Mouse (Mus musculus) stomach, embryonic 14.5 days (tissue): ENCODE measurements at regions not wholly inside any gene's neighbourhood (a gene's known extent, or its start where the extent isn't known, plus 50 kb on each side); places are given as distances from the start of the nearest gene placed in this dataset.

Experiments
- ATAC-seq: fragments of 200-750 bp; cut with Nextera tagmentation; 2 replicates; pipeline ENCODE4 v1.8.0; 2017; ENCODE audit warnings: low read depth, moderate TSS enrichment; ENCODE audit not compliant: insufficient number of reproducible peaks, insufficient read depth, low FRiP score
- H3K27ac ChIP-seq: fragments of 300-500 bp; sonication (generic); 2 replicates; pipeline ENCODE4 v1.5.1; 2014; ENCODE audit warnings: mild to moderate bottlenecking, low read length, moderate library complexity, mixed read lengths
- H3K27me3 ChIP-seq: fragments of 300-500 bp; sonication (generic); 2 replicates; pipeline ENCODE4 v1.6.1; 2014; ENCODE audit warnings: low read length, control low read depth, mixed read lengths; ENCODE audit not compliant: control insufficient read depth, insufficient read depth
- H3K36me3 ChIP-seq: fragments of 300-500 bp; sonication (generic); 2 replicates; pipeline ENCODE4 v1.6.1; 2014; ENCODE audit warnings: mild to moderate bottlenecking, control low read depth, low read length, moderate library complexity, mixed read lengths; ENCODE audit not compliant: control insufficient read depth, insufficient read depth
- H3K4me1 ChIP-seq: fragments of 300-500 bp; sonication (generic); 2 replicates; pipeline ENCODE4 v1.6.1; 2014; ENCODE audit warnings: low read length, control low read depth, mixed read lengths; ENCODE audit not compliant: control insufficient read depth, insufficient read depth
- H3K4me2 ChIP-seq: fragments of 300-500 bp; sonication (generic); replicated peaks from 2 replicates; pipeline ENCODE4 v1.6.1; 2014; ENCODE audit warnings: low read depth, low read length, control low read depth
- H3K4me3 ChIP-seq: fragments of 300-500 bp; sonication (generic); 2 replicates; pipeline ENCODE4 v1.5.1; 2014; ENCODE audit warnings: low read depth, low read length, control low read depth
- H3K9ac ChIP-seq: fragments of 300-500 bp; sonication (generic); replicated peaks from 2 replicates; pipeline ENCODE4 v1.6.1; 2014; ENCODE audit warnings: low read depth, mild to moderate bottlenecking, control low read depth, low read length, moderate library complexity, mixed read lengths
- H3K9me3 ChIP-seq: fragments of 300-500 bp; sonication (generic); 2 replicates; pipeline ENCODE4 v1.6.1; 2016; ENCODE audit warnings: low read depth, low read length, control low read depth; ENCODE audit not compliant: control insufficient read depth
- WGBS: fragments of 180-500 bp; shearing (Covaris S2); extraction: QIAGEN DNeasy Blood & Tissue Kit; methylation state at CpG from one replicate; pipeline ENCODE4 v1.1.7; 2014; 5-methylcytosine and 5-hydroxymethylcytosine counted together

DNA sequence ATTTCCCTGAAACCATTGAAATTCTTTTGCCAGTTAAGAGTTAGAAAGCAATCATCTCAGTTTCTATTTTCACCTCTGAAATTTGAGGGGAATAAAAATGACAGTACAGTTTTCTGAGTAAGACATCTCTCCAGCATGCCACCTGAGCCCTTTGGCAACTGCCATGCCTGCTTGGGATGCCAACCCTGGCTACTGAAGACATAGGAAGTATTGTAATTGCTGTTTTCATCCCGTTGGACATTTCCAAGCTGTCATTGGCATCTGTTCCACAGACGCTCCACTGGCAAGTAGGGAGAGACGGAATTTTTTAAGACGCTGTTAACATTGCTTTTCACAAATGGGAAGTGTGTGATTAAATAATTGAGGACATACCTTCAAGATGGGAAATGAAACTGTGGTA, 665.4 kb upstream of the Slit2 start:
- Histone ChIP-seq H3K4me2 (no peak overlapping the region), H3K9me3 (no peaks in the 10 kb centered on the region), H3K4me1 (no peaks in the 10 kb centered on the region), H3K27ac (no peak overlapping the region), H3K36me3 (no peaks in the 10 kb centered on the region), H3K27me3 (no peaks in the 10 kb centered on the region), H3K9ac (no peak overlapping the region), H3K4me3 (no peak overlapping the region)
- ATAC-seq: no peak
- 87% methylated on average over 4 of the region's 4 CpGs for WGBS

- Histone ChIP-seq H3K36me3 (no peaks in the 10 kb centered on the region), H3K9me3 (no peaks in the 10 kb centered on the region), H3K4me1 (no peaks in the 10 kb centered on the region), H3K9ac (no peak overlapping the region), H3K27ac (no peak overlapping the region), H3K4me2 (no peak overlapping the region), H3K27me3 (no peaks in the 10 kb centered on the region), H3K4me3 (no peak overlapping the region)
- ATAC-seq: no peak
- 56% methylated on average over 1 of the region's 1 CpGs for WGBS
These were observed 664.8 kb upstream of the Slit2 start for GRCm38 (mm10) chr5:47318147-47318546.

- no peak for ATAC-seq
- Histone ChIP-seq H3K27me3 (no peaks in the 10 kb centered on the region), H3K4me2 (no peak overlapping the region), H3K9ac (no peak overlapping the region), H3K4me1 (no peaks in the 10 kb centered on the region), H3K9me3 (no peaks in the 10 kb centered on the region), H3K27ac (no peak overlapping the region), H3K4me3 (no peak overlapping the region), H3K36me3 (no peaks in the 10 kb centered on the region)
- WGBS: 58% methylated on average over 2 of the region's 2 CpGs
These were observed 660.3 kb upstream of the Slit2 start for GRCm38 (mm10) chr5:47322511-47323167.

DNA sequence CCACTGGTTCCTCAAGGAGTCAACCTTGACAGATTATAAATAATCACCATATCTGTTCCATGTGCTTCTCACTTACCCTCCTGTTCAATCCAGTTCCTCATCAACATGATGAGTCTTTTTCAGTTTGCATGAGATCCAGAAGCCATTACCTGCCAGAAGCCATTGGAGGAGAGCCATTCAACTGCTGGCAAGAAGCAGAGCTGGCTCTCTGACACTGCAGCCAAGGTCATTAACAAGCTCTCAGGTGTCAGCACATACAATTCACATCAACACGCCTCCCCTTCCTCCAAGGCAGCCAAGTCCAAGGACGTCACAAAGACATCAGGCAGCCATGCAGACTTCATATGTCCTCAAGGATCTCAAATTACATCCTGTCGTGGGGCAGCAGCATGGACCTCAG, 648.6 kb upstream of the Slit2 start:
- no peak overlapping the region for H3K4me2 ChIP-seq
- no peaks in the 10 kb centered on the region for H3K9me3 ChIP-seq
- no peaks in the 10 kb centered on the region for H3K36me3 ChIP-seq
- H3K4me3 ChIP-seq: no peak overlapping the region
- no peaks in the 10 kb centered on the region for H3K27me3 ChIP-seq
- 64% methylated on average over 3 of the region's 3 CpGs for WGBS
- ATAC-seq: no peak
- H3K4me1 ChIP-seq: no peaks in the 10 kb centered on the region
- no peak overlapping the region for H3K27ac ChIP-seq
- no peak overlapping the region for H3K9ac ChIP-seq

DNA sequence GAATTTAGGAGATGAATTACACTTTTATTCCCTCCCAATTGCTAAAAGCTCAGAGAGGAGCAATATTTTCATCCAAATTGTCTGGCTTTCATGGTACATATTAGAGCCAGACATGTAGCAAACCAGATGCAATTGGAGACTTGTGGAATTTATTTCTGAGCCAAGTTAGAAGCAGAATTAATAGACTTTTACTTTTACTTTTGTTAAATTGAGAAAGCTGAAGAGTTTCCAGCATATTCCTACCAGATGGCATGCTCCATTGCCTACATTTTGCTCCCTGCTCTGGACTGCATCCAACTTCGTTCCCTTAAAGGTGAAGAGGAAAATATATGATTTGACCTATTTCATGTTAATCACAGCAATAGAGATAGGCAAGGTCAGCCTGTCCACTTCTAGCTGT, 646.4 kb upstream of the Slit2 start:
- ATAC-seq: no peak
- 75% methylated on average over 1 of the region's 1 CpGs for WGBS
- Histone ChIP-seq H3K36me3 (no peaks in the 10 kb centered on the region), H3K4me1 (no peaks in the 10 kb centered on the region), H3K4me2 (no peak overlapping the region), H3K4me3 (no peak overlapping the region), H3K27me3 (no peaks in the 10 kb centered on the region), H3K9me3 (no peaks in the 10 kb centered on the region), H3K9ac (no peak overlapping the region), H3K27ac (no peak overlapping the region)

GRCm38 (mm10) chr5:47339807-47340206, 643.1 kb upstream of the Slit2 start:
- H3K4me3 ChIP-seq: no peak overlapping the region
- 63% methylated on average over 6 of the region's 6 CpGs for WGBS
- H3K4me2 ChIP-seq: no peak overlapping the region
- no peak overlapping the region for H3K27ac ChIP-seq
- H3K9me3 ChIP-seq: no peaks in the 10 kb centered on the region
- ATAC-seq: no peak
- H3K9ac ChIP-seq: no peak overlapping the region
- H3K36me3 ChIP-seq: no peaks in the 10 kb centered on the region
- no peaks in the 10 kb centered on the region for H3K4me1 ChIP-seq
- no peaks in the 10 kb centered on the region for H3K27me3 ChIP-seq

GRCm38 (mm10) chr5:47370184-47370583, 612.8 kb upstream of the Slit2 start:
- Histone ChIP-seq H3K36me3 (no peaks in the 10 kb centered on the region), H3K27ac (no peak overlapping the region), H3K4me2 (no peak overlapping the region), H3K9me3 (no peaks in the 10 kb centered on the region), H3K27me3 (no peaks in the 10 kb centered on the region), H3K4me1 (no peaks in the 10 kb centered on the region), H3K4me3 (no peak overlapping the region), H3K9ac (no peak overlapping the region)
- no peak for ATAC-seq
- 84% methylated on average over 4 of the region's 4 CpGs for WGBS

- no peaks in the 10 kb centered on the region for H3K27me3 ChIP-seq
These were observed 597.0 kb upstream of the Slit2 start for GRCm38 (mm10) chr5:47385930-47386329.

GRCm38 (mm10) chr5:47386750-47387149, 596.2 kb upstream of the Slit2 start:
- no peaks in the 10 kb centered on the region for H3K9me3 ChIP-seq
- ATAC-seq: no peak
- H3K9ac ChIP-seq: no peak overlapping the region
- H3K4me2 ChIP-seq: no peak overlapping the region
- no peaks in the 10 kb centered on the region for H3K27me3 ChIP-seq
- no peaks in the 10 kb centered on the region for H3K4me1 ChIP-seq
- no peak overlapping the region for H3K4me3 ChIP-seq
- WGBS: 37% methylated on average over 5 of the region's 5 CpGs
- H3K27ac ChIP-seq: no peak overlapping the region
- no peaks in the 10 kb centered on the region for H3K36me3 ChIP-seq

More at GRCm38 (mm10) chr5:47385930-47386329, 597.0 kb upstream of the Slit2 start:
- no peaks in the 10 kb centered on the region for H3K9me3 ChIP-seq
- no peaks in the 10 kb centered on the region for H3K4me1 ChIP-seq
- H3K4me2 ChIP-seq: no peak overlapping the region
- 69% methylated on average over 1 of the region's 1 CpGs for WGBS
- no peak overlapping the region for H3K4me3 ChIP-seq
- no peak overlapping the region for H3K9ac ChIP-seq
- no peak for ATAC-seq
- H3K27ac ChIP-seq: no peak overlapping the region
- H3K36me3 ChIP-seq: no peaks in the 10 kb centered on the region
